Mouse (Mus musculus): ENCODE measurements around the gene Pou6f2. TPM values are rescaled to one million over a fixed set of nuclear protein-coding genes. Genes with fewer than 3 reads are reported as not detected.

Pou6f2 gene
- polyA plus RNA-seq, 1 experiment, result not detected

DNA sequence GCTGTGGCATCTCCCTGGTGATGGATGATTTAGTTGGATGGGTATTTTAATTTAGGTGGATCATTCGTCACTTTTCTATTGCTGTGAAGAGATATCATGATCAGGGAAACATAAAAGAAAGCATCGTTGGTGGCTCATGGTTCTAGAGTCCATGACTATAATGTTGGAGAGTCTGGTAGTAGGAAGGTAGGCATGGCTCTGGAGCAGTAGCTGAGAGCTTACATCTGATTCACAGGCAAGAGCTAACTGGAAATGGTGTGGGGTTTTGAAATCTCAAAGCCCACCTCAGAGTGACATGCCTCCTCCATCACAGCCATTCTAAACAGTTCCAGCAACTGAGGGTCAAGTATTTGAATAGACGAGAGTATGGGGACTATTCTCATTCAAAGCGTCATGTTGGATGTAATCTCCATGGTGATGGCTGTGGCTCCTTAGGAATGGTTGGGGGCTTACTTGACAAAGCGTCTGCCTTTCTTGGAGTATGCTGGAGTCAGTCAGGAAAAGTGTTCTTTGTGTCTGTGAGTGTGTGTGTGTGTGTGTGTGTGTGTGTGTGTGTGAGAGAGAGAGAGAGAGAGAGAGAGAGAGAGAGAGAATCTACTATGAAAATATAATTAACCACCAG lies 115.0 kb downstream of the Pou6f2 start:
- no peak for DNase-seq
- no peak for TF ChIP-seq POLR2A (IDR thresholded peaks at IDR 0.05; ENCODE audit: borderline replicate concordance, extremely low read depth, low read depth, low read length)
- TF ChIP-seq CTCF (IDR thresholded peaks at IDR 0.05; ENCODE audit: insufficient read depth, low read length), result no peak
- H3K4me1 ChIP-seq (ENCODE audit: control insufficient read depth, insufficient read depth, low read length), result no peaks in the 10 kb centered on the region
- H3K4me3 ChIP-seq (replicated peaks; ENCODE audit: extremely low read depth, low read depth, low read length), result no peak overlapping the region
- whole genome bisulfite sequencing, result 66% methylated on average over 5 of the region's 5 CpGs

DNA sequence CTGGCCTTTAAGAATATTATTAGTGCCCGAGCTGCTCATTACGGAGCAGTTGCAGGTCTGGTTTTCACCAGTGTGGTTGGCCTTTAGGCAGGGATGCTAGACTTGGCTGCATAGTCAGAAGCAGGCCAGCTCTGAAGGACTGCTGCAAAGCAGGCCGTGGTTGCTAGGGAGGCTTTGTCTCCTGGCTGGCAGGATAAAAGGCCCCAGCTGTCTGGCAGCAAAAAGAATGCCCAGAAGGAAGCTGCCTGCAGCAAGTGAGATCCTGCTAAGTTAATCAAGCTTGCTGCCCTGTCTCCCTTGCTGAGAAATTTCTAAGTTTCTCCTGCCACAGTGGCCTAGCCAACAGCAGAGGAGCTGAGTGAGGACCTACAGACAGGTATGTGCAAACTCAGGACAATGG lies 116.4 kb downstream of the Pou6f2 start:
- TF ChIP-seq POLR2A (IDR thresholded peaks at IDR 0.05; ENCODE audit: borderline replicate concordance, extremely low read depth, low read depth, low read length) (no peak), CTCF (IDR thresholded peaks at IDR 0.05; ENCODE audit: insufficient read depth, low read length) (no peak)
- WGBS, result 56% methylated on average over 3 of the region's 3 CpGs
- H3K4me3 ChIP-seq (replicated peaks; ENCODE audit: extremely low read depth, low read depth, low read length), result no peak overlapping the region

DNA sequence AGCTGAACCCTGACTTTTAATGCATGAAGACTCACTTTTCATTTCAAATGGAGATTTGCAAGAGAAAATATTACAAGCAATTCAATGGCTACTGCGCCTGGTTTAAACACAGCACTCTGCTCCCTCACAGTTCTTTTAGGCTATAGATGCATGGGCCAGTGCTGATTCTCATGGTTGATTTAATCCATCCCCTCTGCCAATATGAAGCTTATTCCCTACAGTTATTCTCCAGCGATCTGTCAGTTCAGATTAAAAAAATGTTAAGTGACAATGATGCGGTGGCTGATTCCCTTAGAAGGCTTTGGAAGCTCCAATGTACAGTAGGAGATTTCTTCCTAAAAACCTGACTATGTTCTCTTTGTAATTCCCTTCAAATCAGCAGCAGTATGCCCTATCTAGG lies 144.4 kb downstream of the Pou6f2 start:
- WGBS, result 88% methylated on average over 3 of the region's 3 CpGs
- DNase-seq, result no peak
- TF ChIP-seq CTCF (IDR thresholded peaks at IDR 0.05; ENCODE audit: insufficient read depth, low read length) (no peak), POLR2A (IDR thresholded peaks at IDR 0.05; ENCODE audit: borderline replicate concordance, extremely low read depth, low read depth, low read length) (no peak)
- Histone ChIP-seq H3K4me1 (ENCODE audit: control insufficient read depth, insufficient read depth, low read length) (no peaks in the 10 kb centered on the region), H3K4me3 (replicated peaks; ENCODE audit: extremely low read depth, low read depth, low read length) (no peak overlapping the region)

More for the DNA sequence above, 116.4 kb downstream of the Pou6f2 start:
- no peaks in the 10 kb centered on the region for H3K4me1 ChIP-seq (ENCODE audit: control insufficient read depth, insufficient read depth, low read length)
- no peak for DNase-seq

DNA sequence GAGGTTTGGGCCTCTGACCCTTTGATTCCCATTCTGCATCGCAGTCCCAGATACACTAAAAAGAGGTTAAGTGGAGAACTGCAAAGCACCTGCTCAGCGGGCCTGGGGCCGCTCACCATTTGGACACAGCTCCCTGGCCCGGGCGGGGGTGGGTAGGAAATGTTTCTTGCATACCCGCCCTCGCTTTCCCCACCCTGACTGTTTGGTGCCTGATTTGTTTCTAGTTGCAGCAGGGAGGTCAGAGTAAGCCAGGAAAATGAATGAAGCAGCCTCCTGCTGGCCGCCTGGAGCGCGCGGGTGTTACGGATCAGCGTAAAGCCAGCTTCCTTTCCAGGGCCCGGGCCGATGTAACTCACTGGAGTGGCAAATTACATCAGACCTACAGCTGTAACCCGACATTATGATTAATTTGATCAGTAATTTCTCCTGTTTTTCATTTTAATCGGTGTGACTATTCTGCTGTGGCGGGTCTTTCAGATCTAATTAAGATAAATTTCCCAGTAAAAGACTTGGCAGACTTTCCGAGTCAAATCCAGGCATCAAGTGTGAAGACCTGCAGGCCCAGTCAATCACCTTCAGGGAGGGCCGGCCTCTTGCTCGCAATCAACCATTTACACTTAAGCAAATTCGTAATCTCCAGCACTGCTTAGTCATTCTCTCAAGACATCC lies 178.8 kb downstream of the Pou6f2 start:
- no peak for DNase-seq
- 17% methylated on average over 22 of the region's 22 CpGs for WGBS
- Histone ChIP-seq H3K4me1 (ENCODE audit: control insufficient read depth, insufficient read depth, low read length) (no peaks in the 10 kb centered on the region), H3K4me3 (replicated peaks; ENCODE audit: extremely low read depth, low read depth, low read length) (no peak overlapping the region)
- no peak for TF ChIP-seq CTCF (IDR thresholded peaks at IDR 0.05; ENCODE audit: insufficient read depth, low read length)
- TF ChIP-seq POLR2A (IDR thresholded peaks at IDR 0.05; ENCODE audit: borderline replicate concordance, extremely low read depth, low read depth, low read length), result no peak

DNA sequence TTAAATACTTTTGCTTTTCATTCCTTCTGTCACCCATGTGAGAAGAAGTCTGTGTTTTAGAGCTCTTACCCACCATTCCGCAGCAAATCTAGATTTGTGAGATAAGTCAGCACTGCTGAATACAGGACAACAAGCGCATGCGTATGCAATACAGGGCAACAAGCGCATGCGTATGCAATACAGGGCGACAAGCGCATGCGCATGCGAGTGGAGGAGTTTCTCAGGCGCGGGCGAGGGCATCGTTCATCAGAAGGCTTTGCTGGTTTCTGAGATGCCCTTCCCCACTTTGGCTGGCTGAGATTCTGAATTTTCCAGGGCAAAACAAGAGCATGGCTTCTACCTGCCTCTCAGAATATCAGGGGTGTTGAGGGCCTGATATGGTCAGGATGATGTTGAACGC lies 186.2 kb downstream of the Pou6f2 start:
- H3K4me3 ChIP-seq (replicated peaks; ENCODE audit: extremely low read depth, low read depth, low read length), result no peak overlapping the region
- H3K4me1 ChIP-seq (ENCODE audit: control insufficient read depth, insufficient read depth, low read length), result no peaks in the 10 kb centered on the region
- no peak for TF ChIP-seq POLR2A (IDR thresholded peaks at IDR 0.05; ENCODE audit: borderline replicate concordance, extremely low read depth, low read depth, low read length)
- no peak for TF ChIP-seq CTCF (IDR thresholded peaks at IDR 0.05; ENCODE audit: insufficient read depth, low read length)
- WGBS, result 93% methylated on average over 14 of the region's 14 CpGs
- no peak for DNase-seq

DNA sequence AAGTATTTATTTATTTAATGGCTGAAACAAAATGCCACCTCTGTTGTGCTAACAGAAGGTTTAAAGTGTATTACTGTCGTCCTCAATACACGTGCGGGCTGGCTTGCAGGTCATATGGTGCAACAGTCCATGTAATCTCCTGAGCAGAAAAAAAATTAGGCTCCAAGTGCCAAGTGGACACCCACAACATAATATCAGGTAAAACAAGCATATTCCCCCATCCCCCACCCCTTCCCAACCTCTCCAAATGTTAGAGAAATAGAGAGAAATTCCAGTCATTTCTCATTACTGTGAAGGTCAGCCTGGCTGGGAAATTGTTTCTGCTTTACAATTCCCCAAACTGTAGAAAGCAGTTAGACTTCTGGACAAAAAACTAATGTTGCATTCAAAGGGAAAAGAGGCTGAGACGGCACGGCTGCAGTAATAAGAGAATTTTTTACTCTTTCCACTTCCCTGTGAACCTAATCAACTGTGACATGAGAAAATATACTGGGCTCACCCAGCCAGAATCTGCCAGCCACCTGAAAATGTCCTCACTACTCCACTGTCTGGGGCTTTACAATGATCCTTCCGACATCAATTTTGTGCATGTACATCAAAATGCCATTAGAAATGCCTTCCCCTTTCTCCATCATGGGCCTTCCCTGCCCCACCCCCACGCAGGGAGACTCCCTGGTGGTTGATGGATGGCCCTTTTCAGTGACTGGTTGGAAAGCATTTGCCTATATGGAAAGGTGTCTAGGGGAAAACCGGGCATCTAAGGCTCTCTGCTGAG lies 192.8 kb downstream of the Pou6f2 start:
- no peaks in the 10 kb centered on the region for H3K4me1 ChIP-seq (ENCODE audit: control insufficient read depth, insufficient read depth, low read length)
- H3K4me3 ChIP-seq (replicated peaks; ENCODE audit: extremely low read depth, low read depth, low read length), result no peak overlapping the region
- 49% methylated on average over 8 of the region's 8 CpGs for WGBS
- no peak for DNase-seq
- TF ChIP-seq POLR2A (IDR thresholded peaks at IDR 0.05; ENCODE audit: borderline replicate concordance, extremely low read depth, low read depth, low read length), result no peak
- no peak for TF ChIP-seq CTCF (IDR thresholded peaks at IDR 0.05; ENCODE audit: insufficient read depth, low read length)

DNA sequence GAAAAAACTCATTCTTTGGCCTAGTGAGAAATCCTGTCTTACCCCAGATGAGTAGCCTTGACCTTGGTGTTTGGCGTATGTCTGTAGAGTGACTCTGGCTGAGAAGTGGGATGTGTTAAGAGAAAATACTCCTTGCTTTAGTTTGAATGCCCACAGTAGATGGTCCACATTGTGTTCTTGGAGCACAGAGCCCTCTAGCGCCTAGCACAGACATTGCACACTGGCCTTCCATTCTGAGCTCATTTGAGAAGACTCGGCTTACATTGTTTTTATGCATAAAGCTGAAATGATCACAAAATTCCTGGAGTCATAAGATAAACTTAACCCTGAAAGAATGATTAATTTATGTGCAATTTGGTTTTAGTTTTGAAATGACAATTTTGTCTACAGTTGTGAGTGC lies 223.5 kb downstream of the Pou6f2 start:
- TF ChIP-seq CTCF (IDR thresholded peaks at IDR 0.05; ENCODE audit: insufficient read depth, low read length) (peak; percentile 74), POLR2A (IDR thresholded peaks at IDR 0.05; ENCODE audit: borderline replicate concordance, extremely low read depth, low read depth, low read length) (no peak)
- no peak overlapping the region for H3K4me3 ChIP-seq (replicated peaks; ENCODE audit: extremely low read depth, low read depth, low read length)
- H3K4me1 ChIP-seq (ENCODE audit: control insufficient read depth, insufficient read depth, low read length), result no peaks in the 10 kb centered on the region
- WGBS, result 50% methylated on average over 3 of the region's 3 CpGs
- peak; percentile 15 for DNase-seq

DNA sequence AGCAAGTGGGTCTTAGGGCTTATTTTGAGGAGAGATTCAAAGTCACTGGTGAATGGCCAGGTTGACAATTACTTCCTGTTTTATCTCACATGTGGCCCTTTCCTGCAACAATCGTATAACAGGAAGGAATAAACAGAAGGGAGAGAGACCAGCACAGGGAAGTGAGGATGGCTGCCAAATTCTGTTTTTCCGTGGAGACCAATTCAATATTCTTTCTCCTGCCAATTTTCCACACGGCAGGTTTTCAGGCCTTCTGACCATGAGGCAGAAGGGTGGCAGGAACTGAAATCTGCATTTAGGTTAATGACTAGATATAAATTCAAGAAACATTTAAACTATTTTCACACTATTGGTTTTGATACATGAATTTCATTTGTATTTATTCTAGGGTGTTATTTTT lies 224.5 kb downstream of the Pou6f2 start:
- 14% methylated on average over 3 of the region's 3 CpGs for WGBS
- no peak for DNase-seq
- Histone ChIP-seq H3K4me1 (ENCODE audit: control insufficient read depth, insufficient read depth, low read length) (no peaks in the 10 kb centered on the region), H3K4me3 (replicated peaks; ENCODE audit: extremely low read depth, low read depth, low read length) (no peak overlapping the region)
- TF ChIP-seq CTCF (IDR thresholded peaks at IDR 0.05; ENCODE audit: insufficient read depth, low read length) (no peak), POLR2A (IDR thresholded peaks at IDR 0.05; ENCODE audit: borderline replicate concordance, extremely low read depth, low read depth, low read length) (no peak)

DNA sequence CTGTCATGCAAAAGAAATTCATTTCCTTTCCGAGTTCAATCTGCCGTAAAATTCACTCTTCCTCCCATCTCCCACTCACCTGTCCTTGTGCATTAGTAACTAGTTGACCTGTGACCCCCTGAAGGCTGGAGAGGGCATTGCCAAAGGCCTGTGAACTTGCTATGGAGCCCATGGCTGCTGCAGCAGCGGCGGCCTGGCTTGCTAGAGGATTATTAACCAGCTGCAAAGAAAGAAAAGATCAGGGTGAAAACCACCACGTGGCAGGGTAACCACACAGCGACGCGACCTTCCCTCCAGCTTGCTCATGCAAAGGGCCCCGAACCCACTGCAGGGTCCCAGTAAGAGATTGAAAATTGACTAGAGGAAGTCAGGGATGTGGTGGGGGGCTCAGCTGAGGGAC lies 225.2 kb downstream of the Pou6f2 start:
- no peak for TF ChIP-seq POLR2A (IDR thresholded peaks at IDR 0.05; ENCODE audit: borderline replicate concordance, extremely low read depth, low read depth, low read length)
- Histone ChIP-seq H3K4me3 (replicated peaks; ENCODE audit: extremely low read depth, low read depth, low read length) (no peak overlapping the region), H3K4me1 (ENCODE audit: control insufficient read depth, insufficient read depth, low read length) (no peaks in the 10 kb centered on the region)
- WGBS, result 36% methylated on average over 9 of the region's 9 CpGs
- no peak for DNase-seq

All from lung, adult 2 months (tissue).